Mouse (Mus musculus) embryonic facial prominence, embryonic 15.5 days (tissue): Measurements from ENCODE around the gene Camk2d. TPM values are rescaled to one million over a fixed set of nuclear protein-coding genes. Genes with fewer than 3 reads are reported as not detected.

ENCODE experiments used
- ATAC-seq: fragments of 200-750 bp; cut with Nextera tagmentation; 2 replicates; pipeline ENCODE4 v1.8.0; 2017; ENCODE audit warnings: low read depth, moderate TSS enrichment; ENCODE audit not compliant: insufficient number of reproducible peaks, low FRiP score, low TSS enrichment
- H3K27ac ChIP-seq: fragments of 300-500 bp; sonication (generic); replicated peaks from 2 replicates; pipeline ENCODE4 v1.5.1; 2015; ENCODE audit warnings: mild to moderate bottlenecking, inconsistent platforms
- H3K27me3 ChIP-seq: fragments of 300-500 bp; sonication (generic); 2 replicates; pipeline ENCODE4 v1.6.1; 2015; ENCODE audit warnings: inconsistent platforms
- H3K36me3 ChIP-seq: fragments of 300-500 bp; sonication (generic); 2 replicates; pipeline ENCODE4 v1.6.1; 2015; ENCODE audit warnings: mild to moderate bottlenecking, inconsistent platforms
- H3K4me1 ChIP-seq: fragments of 300-500 bp; sonication (generic); 2 replicates; pipeline ENCODE4 v1.6.1; 2015; ENCODE audit warnings: inconsistent platforms
- H3K4me2 ChIP-seq: fragments of 300-500 bp; sonication (generic); replicated peaks from 2 replicates; pipeline ENCODE4 v1.6.1; 2015; ENCODE audit warnings: mild to moderate bottlenecking, inconsistent platforms
- H3K4me3 ChIP-seq: fragments of 300-500 bp; sonication (generic); replicated peaks from 2 replicates; pipeline ENCODE4 v1.5.1; 2015; ENCODE audit warnings: mild to moderate bottlenecking, inconsistent platforms
- H3K9ac ChIP-seq: fragments of 300-500 bp; sonication (generic); 2 replicates; pipeline ENCODE4 v1.6.1; 2015; ENCODE audit warnings: inconsistent platforms
- H3K9me3 ChIP-seq: fragments of 300-500 bp; sonication (generic); replicated peaks from 2 replicates; pipeline ENCODE4 v1.6.1; 2016; ENCODE audit warnings: inconsistent platforms
- WGBS: fragments of 180-500 bp; shearing (Covaris S2); methylation state at CpG from one replicate; pipeline ENCODE4 v1.1.7; 2015; 5-methylcytosine and 5-hydroxymethylcytosine counted together
- polyA plus RNA-seq: library from polyadenylated mRNA; unstranded; fragments of >200 nt; fragmentation: Nextera tagmentation; extraction: Ambion mirVana; gene quantifications from 2 replicates; pipeline ENCODE4 v1.2.1, GENCODE M21; 2015

Camk2d gene
- polyA plus RNA-seq, 1 experiment from 2014 or later = 32.9 TPM

- WGBS = 33% methylated on average over 7 of the region's 7 CpGs
- no peaks in the 10 kb centered on the region for H3K27me3 ChIP-seq
- H3K9me3 ChIP-seq = no peaks in the 10 kb centered on the region
- ATAC-seq = no peak
- H3K4me3 ChIP-seq = peak overlapping the region; percentile 19; the same call in 1 of the 2 replicates
- H3K27ac ChIP-seq = peak overlapping the region; percentile 18; the same call in 1 of the 2 replicates
- peak overlapping the region; percentile 25; the same call in 1 of the 2 replicates for H3K4me2 ChIP-seq
- H3K36me3 ChIP-seq = no peaks in the 10 kb centered on the region
- peaks cover 9% of the 10 kb centered on the region for H3K4me1 ChIP-seq
- H3K9ac ChIP-seq = no peak overlapping the region
Observed at GRCm38 (mm10) chr3:126693302-126693701, 97.2 kb downstream of the Camk2d start.

GRCm38 (mm10) chr3:126695456-126696293 is 99.6 kb downstream of the Camk2d start:
- peaks cover 9% of the 10 kb centered on the region for H3K4me1 ChIP-seq
- H3K9ac ChIP-seq = no peak overlapping the region
- no peak overlapping the region for H3K4me2 ChIP-seq
- H3K9me3 ChIP-seq = no peaks in the 10 kb centered on the region
- no peak for ATAC-seq
- H3K27me3 ChIP-seq = no peaks in the 10 kb centered on the region
- H3K36me3 ChIP-seq = no peaks in the 10 kb centered on the region
- no peak overlapping the region for H3K4me3 ChIP-seq
- no peak overlapping the region for H3K27ac ChIP-seq
- WGBS = 51% methylated on average over 12 of the region's 12 CpGs

GRCm38 (mm10) chr3:126696620-126697019 is 100.5 kb downstream of the Camk2d start:
- Histone ChIP-seq H3K9me3 (no peaks in the 10 kb centered on the region), H3K4me3 (no peak overlapping the region), H3K4me1 (peaks cover 9% of the 10 kb centered on the region), H3K9ac (no peak overlapping the region), H3K36me3 (no peaks in the 10 kb centered on the region), H3K27me3 (no peaks in the 10 kb centered on the region), H3K4me2 (no peak overlapping the region), H3K27ac (no peak overlapping the region)
- 65% methylated on average over 6 of the region's 6 CpGs for WGBS
- no peak for ATAC-seq

- Histone ChIP-seq H3K4me3 (no peak overlapping the region), H3K4me2 (no peak overlapping the region), H3K27me3 (no peaks in the 10 kb centered on the region), H3K36me3 (no peaks in the 10 kb centered on the region), H3K27ac (no peak overlapping the region), H3K9ac (no peak overlapping the region), H3K4me1 (no peaks in the 10 kb centered on the region), H3K9me3 (no peaks in the 10 kb centered on the region)
- WGBS = 60% methylated on average over 3 of the region's 3 CpGs
- no peak for ATAC-seq
Observed at GRCm38 (mm10) chr3:126699740-126700139, 103.6 kb downstream of the Camk2d start.

- H3K4me2 ChIP-seq = no peak overlapping the region
- 78% methylated on average over 6 of the region's 6 CpGs for WGBS
- no peaks in the 10 kb centered on the region for H3K27me3 ChIP-seq
Observed at GRCm38 (mm10) chr3:126701067-126701466, 105.0 kb downstream of the Camk2d start.

GRCm38 (mm10) chr3:126701586-126701985 is 105.5 kb downstream of the Camk2d start:
- Histone ChIP-seq H3K27ac (no peak overlapping the region), H3K9me3 (no peaks in the 10 kb centered on the region), H3K4me2 (no peak overlapping the region), H3K4me1 (no peaks in the 10 kb centered on the region), H3K36me3 (no peaks in the 10 kb centered on the region), H3K9ac (no peak overlapping the region), H3K4me3 (no peak overlapping the region), H3K27me3 (no peaks in the 10 kb centered on the region)
- 81% methylated on average over 6 of the region's 6 CpGs for WGBS
- no peak for ATAC-seq

More at GRCm38 (mm10) chr3:126701067-126701466, 105.0 kb downstream of the Camk2d start:
- ATAC-seq = no peak
- no peaks in the 10 kb centered on the region for H3K9me3 ChIP-seq
- H3K36me3 ChIP-seq = no peaks in the 10 kb centered on the region
- no peaks in the 10 kb centered on the region for H3K4me1 ChIP-seq
- H3K9ac ChIP-seq = no peak overlapping the region
- H3K4me3 ChIP-seq = no peak overlapping the region
- no peak overlapping the region for H3K27ac ChIP-seq

GRCm38 (mm10) chr3:126705490-126705889 is 109.4 kb downstream of the Camk2d start:
- 94% methylated on average over 1 of the region's 1 CpGs for WGBS
- H3K9me3 ChIP-seq = no peaks in the 10 kb centered on the region
- no peaks in the 10 kb centered on the region for H3K27me3 ChIP-seq
- H3K4me3 ChIP-seq = no peak overlapping the region
- no peaks in the 10 kb centered on the region for H3K36me3 ChIP-seq
- H3K4me2 ChIP-seq = no peak overlapping the region
- no peak overlapping the region for H3K9ac ChIP-seq
- no peak overlapping the region for H3K27ac ChIP-seq
- ATAC-seq = no peak
- H3K4me1 ChIP-seq = no peaks in the 10 kb centered on the region

- Histone ChIP-seq H3K36me3 (no peaks in the 10 kb centered on the region), H3K4me1 (no peaks in the 10 kb centered on the region), H3K27ac (no peak overlapping the region), H3K9me3 (no peaks in the 10 kb centered on the region), H3K27me3 (no peaks in the 10 kb centered on the region), H3K9ac (no peak overlapping the region), H3K4me2 (no peak overlapping the region), H3K4me3 (no peak overlapping the region)
- no peak for ATAC-seq
- WGBS = 89% methylated on average over 1 of the region's 1 CpGs
Observed at GRCm38 (mm10) chr3:126714281-126714680, 118.2 kb downstream of the Camk2d start.

- no peak for ATAC-seq
- Histone ChIP-seq H3K27me3 (no peaks in the 10 kb centered on the region), H3K36me3 (no peaks in the 10 kb centered on the region), H3K4me2 (no peak overlapping the region), H3K4me3 (no peak overlapping the region), H3K27ac (no peak overlapping the region), H3K9me3 (no peaks in the 10 kb centered on the region), H3K4me1 (no peaks in the 10 kb centered on the region), H3K9ac (no peak overlapping the region)
- 61% methylated on average over 5 of the region's 5 CpGs for WGBS
Observed at GRCm38 (mm10) chr3:126723021-126723449, 126.9 kb downstream of the Camk2d start.

GRCm38 (mm10) chr3:126723458-126723857 is 127.4 kb downstream of the Camk2d start:
- no peak for ATAC-seq
- Histone ChIP-seq H3K27ac (no peak overlapping the region), H3K4me3 (no peak overlapping the region), H3K4me1 (no peaks in the 10 kb centered on the region), H3K27me3 (no peaks in the 10 kb centered on the region), H3K4me2 (no peak overlapping the region), H3K9ac (no peak overlapping the region), H3K9me3 (no peaks in the 10 kb centered on the region), H3K36me3 (no peaks in the 10 kb centered on the region)
- WGBS = 66% methylated on average over 5 of the region's 5 CpGs

- no peak overlapping the region for H3K4me2 ChIP-seq
- no peak overlapping the region for H3K27ac ChIP-seq
- no peak overlapping the region for H3K9ac ChIP-seq
- no peaks in the 10 kb centered on the region for H3K36me3 ChIP-seq
- H3K4me3 ChIP-seq = no peak overlapping the region
- H3K9me3 ChIP-seq = no peaks in the 10 kb centered on the region
- WGBS = 76% methylated on average over 9 of the region's 9 CpGs
- no peak for ATAC-seq
- no peaks in the 10 kb centered on the region for H3K4me1 ChIP-seq
- no peaks in the 10 kb centered on the region for H3K27me3 ChIP-seq
Observed at GRCm38 (mm10) chr3:126725647-126726046, 129.5 kb downstream of the Camk2d start.

- Histone ChIP-seq H3K4me1 (no peaks in the 10 kb centered on the region), H3K9ac (no peak overlapping the region), H3K4me2 (no peak overlapping the region), H3K27me3 (no peaks in the 10 kb centered on the region), H3K9me3 (no peaks in the 10 kb centered on the region), H3K4me3 (no peak overlapping the region), H3K36me3 (no peaks in the 10 kb centered on the region), H3K27ac (no peak overlapping the region)
- ATAC-seq = no peak
- WGBS = 95% methylated on average over 4 of the region's 4 CpGs
Observed at GRCm38 (mm10) chr3:126727387-126727786, 131.3 kb downstream of the Camk2d start.
